Comparison of ENCODE assay signal across 13 mouse cellular contexts in genomic region chr7:29480590-29481344, GRCm38 (mm10). TPM values are rescaled to one million over a fixed set of nuclear protein-coding genes. Genes with fewer than 3 reads are reported as not detected.
DNase-seq lines count a peak whose midpoint lies in the region; ATAC-seq lines count a peak whose summit lies in the region.
"Had no signal": no experiment of that assay in that cellular context is flagged by ENCODE, and none has a peak within 500 bp of the region (broad histone marks: within the 10 kb centered on the region; RNA-seq: fewer than 3 reads in every experiment).

No protein-coding gene starts in this region.

- no peaks in the 10 kb centered on the region for H3K36me3 ChIP-seq in lung, embryonic 15.5 days
- 0 out of 2 replicates have a peak, but pooled peaks cover 6% of the 10 kb centered on the region for H3K36me3 ChIP-seq in forebrain, embryonic 10.5 days (replicated peaks)
- H3K36me3 ChIP-seq in intestine, embryonic 16.5 days (ENCODE audit: control insufficient read depth, insufficient read depth, low read length), result peaks cover 4% of the 10 kb centered on the region
- no peaks in the 10 kb centered on the region for H3K36me3 ChIP-seq in stomach, embryonic 16.5 days (ENCODE audit: control insufficient read depth, insufficient read depth, low read length)
- H3K36me3 ChIP-seq: liver, embryonic 12.5 days; neural tube, embryonic 12.5 days had no signal

- H3K4me2 ChIP-seq in lung, embryonic 15.5 days, result no peak overlapping the region
- 0 out of 2 replicates have a peak overlapping the region, but pooled peaks have one; percentile 11 for H3K4me2 ChIP-seq in intestine, embryonic 16.5 days (ENCODE audit: low read depth, low read length)
- H3K4me2 ChIP-seq in stomach, embryonic 16.5 days (ENCODE audit: low read depth, low read length), result peak overlapping the region; percentile 16; the same call in 1 of the 2 replicates
- H3K4me2 ChIP-seq: liver, embryonic 12.5 days had no signal

- DNase-seq in lung, postnatal 4 days, result no peak
- no peak for DNase-seq in forebrain, embryonic 10.5 days (ENCODE audit: extremely low spot score, low spot score)
- no peak for DNase-seq in gastrocnemius, postnatal 14 days
- DNase-seq in heart, adult 18-20 months, result no peak
- no peak for DNase-seq in ovary, postnatal 36 days (ENCODE audit: low spot score)
- DNase-seq: adrenal gland, adult 2 months; heart, postnatal 36 days had no signal

- 74% methylated on average over 16 of the region's 16 CpGs for WGBS in lung, embryonic 15.5 days
- WGBS in forebrain, embryonic 10.5 days, result 89% methylated on average over 16 of the region's 16 CpGs
- 81% methylated on average over 16 of the region's 16 CpGs for WGBS in intestine, embryonic 16.5 days
- WGBS in stomach, embryonic 16.5 days, result 72% methylated on average over 16 of the region's 16 CpGs

- no peak overlapping the region for H3K9ac ChIP-seq in lung, embryonic 15.5 days
- H3K9ac ChIP-seq in intestine, embryonic 16.5 days (ENCODE audit: low read depth, low read length), result no peak overlapping the region
- peak overlapping the region; percentile 18; the same call in 1 of the 2 replicates for H3K9ac ChIP-seq in stomach, embryonic 16.5 days (ENCODE audit: low read length)
- H3K9ac ChIP-seq: liver, embryonic 12.5 days; neural tube, embryonic 12.5 days had no signal

- no peak for ATAC-seq in lung, embryonic 15.5 days (ENCODE audit: borderline replicate concordance, extremely low read depth, low FRiP score, low TSS enrichment)
- ATAC-seq in intestine, embryonic 16.5 days, result no peak
- ATAC-seq in stomach, embryonic 16.5 days (ENCODE audit: insufficient read depth, low FRiP score), result peak; percentile 61; the same call in 1 of the 2 replicates
- ATAC-seq: CD4-positive, CD25-positive, alpha-beta regulatory T cell, adult 4 months; liver, embryonic 12.5 days had no signal

- H3K9me3 ChIP-seq in lung, embryonic 15.5 days, result no peaks in the 10 kb centered on the region
- H3K9me3 ChIP-seq in forebrain, embryonic 10.5 days, result no peaks in the 10 kb centered on the region
- H3K9me3 ChIP-seq in intestine, embryonic 16.5 days (ENCODE audit: control insufficient read depth, low read length), result no peaks in the 10 kb centered on the region
- H3K9me3 ChIP-seq in stomach, embryonic 16.5 days (replicated peaks; ENCODE audit: control insufficient read depth, low read length), result no peaks in the 10 kb centered on the region
- H3K9me3 ChIP-seq: liver, embryonic 12.5 days; neural tube, embryonic 12.5 days had no signal

- H3K4me1 ChIP-seq in lung, embryonic 15.5 days, result peaks cover 23% of the 10 kb centered on the region
- peaks cover 46% of the 10 kb centered on the region for H3K4me1 ChIP-seq in forebrain, embryonic 10.5 days
- peaks cover 24% of the 10 kb centered on the region for H3K4me1 ChIP-seq in intestine, embryonic 16.5 days (ENCODE audit: control insufficient read depth, insufficient read depth, low read length)
- H3K4me1 ChIP-seq in stomach, embryonic 16.5 days (ENCODE audit: control insufficient read depth, insufficient read depth, low read length), result peaks cover 30% of the 10 kb centered on the region
- H3K4me1 ChIP-seq: liver, embryonic 12.5 days had no signal

- H3K27ac ChIP-seq in lung, embryonic 15.5 days, result peak overlapping the region; percentile 62
- peak overlapping the region; percentile 83 for H3K27ac ChIP-seq in forebrain, embryonic 10.5 days
- H3K27ac ChIP-seq in intestine, embryonic 16.5 days (ENCODE audit: low read length), result peak overlapping the region; percentile 70
- H3K27ac ChIP-seq in stomach, embryonic 16.5 days (ENCODE audit: low read length), result peak overlapping the region; percentile 85
- H3K27ac ChIP-seq: liver, embryonic 12.5 days; neural tube, embryonic 12.5 days had no signal

- H3K4me3 ChIP-seq in lung, embryonic 15.5 days, result no peak overlapping the region
- peak overlapping the region; percentile 24; the same call in 1 of the 2 replicates for H3K4me3 ChIP-seq in forebrain, embryonic 10.5 days
- H3K4me3 ChIP-seq in intestine, embryonic 16.5 days (ENCODE audit: low read length), result no peak overlapping the region
- H3K4me3 ChIP-seq in stomach, embryonic 16.5 days (replicated peaks; ENCODE audit: low read length), result no peak overlapping the region
- H3K4me3 ChIP-seq: liver, embryonic 12.5 days; neural tube, embryonic 12.5 days had no signal

- no peaks in the 10 kb centered on the region for H3K27me3 ChIP-seq in lung, embryonic 15.5 days
- H3K27me3 ChIP-seq in forebrain, embryonic 10.5 days (ENCODE audit: poor library complexity, severe bottlenecking), result no peaks in the 10 kb centered on the region
- H3K27me3 ChIP-seq in intestine, embryonic 16.5 days (replicated peaks; ENCODE audit: control insufficient read depth, insufficient read depth, low read length), result no peaks in the 10 kb centered on the region
- H3K27me3 ChIP-seq in stomach, embryonic 16.5 days (ENCODE audit: control insufficient read depth, insufficient read depth, low read length), result no peaks in the 10 kb centered on the region
- H3K27me3 ChIP-seq: liver, embryonic 12.5 days; neural tube, embryonic 12.5 days had no signal

- intact Hi-C loops in gastrocnemius, postnatal 14 days (cut with DNase I; ENCODE audit: low total_unique reads), result no loop called here

RNA-seq across cellular contexts. Expression of gene Sipa1l3, which starts 37.7 kb away (rescaled TPM):
- 24.1 and 25.1 TPM in 2 replicates for polyA plus RNA-seq in lung, embryonic 15.5 days (2015; fragmentation: Nextera tagmentation; extraction: Ambion mirVana)
- polyA plus RNA-seq in forebrain, embryonic 10.5 days (2016; fragmentation: Nextera tagmentation; extraction: Ambion mirVana), result 9.3 and 12.4 TPM in 2 replicates
- polyA plus RNA-seq in intestine, embryonic 16.5 days (2015; fragmentation: Nextera tagmentation; extraction: Ambion mirVana), result 22.9 and 24.1 TPM in 2 replicates
- 18.4 and 22.2 TPM in 2 replicates for polyA plus RNA-seq in stomach, embryonic 16.5 days (2015; fragmentation: Nextera tagmentation; extraction: Ambion mirVana)
- 10 to 100 TPM in 1 of 2 experiments, 1 to 10 TPM in 1; 7.8 to 13.1 TPM for total RNA-seq in gastrocnemius, postnatal 14 days (2021)
- total RNA-seq in heart, adult 18-20 months (2021), result 10 to 100 TPM in 1 of 2 experiments, 1 to 10 TPM in 1; 9.6 to 11.1 TPM
